Mouse (Mus musculus) gastrocnemius, postnatal 36 days (tissue): ENCODE data around the gene 1110032A03Rik. TPM values are rescaled to one million over a fixed set of nuclear protein-coding genes. Genes with fewer than 3 reads are reported as not detected.

ENCODE experiments used
- total RNA-seq, 2 experiments: library from RNA; stranded (reverse); gene quantifications; 2 replicates each; pipeline ENCODE4 v1.2.3; 2021

The 1110032A03Rik gene
- total RNA-seq, 2 experiments from 2014 or later = 9.8 to 11.2 TPM

Other genes with a start within 250 kb of the 1110032A03Rik start
- 10 to 100 TPM in 1 of 2 experiments, 1 to 10 TPM in 1; 9.5 to 10.0 TPM for gene Pts, start 246.8 kb downstream of the 1110032A03Rik start, total RNA-seq
- 1 to 10 TPM in 1 of 2 experiments, under 1 TPM in 1; 0.87 to 1.4 TPM for gene Il18, start 220.7 kb downstream of the 1110032A03Rik start, total RNA-seq
- under 1 TPM in 1 of 2 experiments, not detected in 1; 0.36 TPM for gene Bco2, start 220.3 kb downstream of the 1110032A03Rik start, total RNA-seq
- gene Tex12, start 214.2 kb downstream of the 1110032A03Rik start, total RNA-seq = not detected
- gene Sdhd, start 171.7 kb downstream of the 1110032A03Rik start, total RNA-seq = 100 to 1,000 TPM; 313 to 336 TPM
- 100 to 1,000 TPM; 184 to 202 TPM for gene Timm8b, start 171.6 kb downstream of the 1110032A03Rik start, total RNA-seq
- under 1 TPM in 1 of 2 experiments, not detected in 1; 0.96 TPM for gene Pih1d2, start 158.2 kb downstream of the 1110032A03Rik start, total RNA-seq
- 10 to 100 TPM in 1 of 2 experiments, 1 to 10 TPM in 1; 8.1 to 11.4 TPM for gene Nkapd1, start 158.1 kb downstream of the 1110032A03Rik start, total RNA-seq
- 100 to 1,000 TPM; 207 to 232 TPM for gene Dlat, start 115.7 kb downstream of the 1110032A03Rik start, total RNA-seq
- gene Dixdc1, start 36.0 kb downstream of the 1110032A03Rik start, total RNA-seq = 1 to 10 TPM; 1.4 to 3.5 TPM
- 1 to 10 TPM; 1.8 to 4.2 TPM for gene 2310030G06Rik, start 29.0 kb downstream of the 1110032A03Rik start, total RNA-seq
- gene Cryab, start 24.2 kb downstream of the 1110032A03Rik start, total RNA-seq = 1,000 to 10,000 TPM; 1,018 to 1,083 TPM
- gene Hspb2, start 23.2 kb downstream of the 1110032A03Rik start, total RNA-seq = 100 to 1,000 TPM; 118 to 134 TPM
- gene Fdxacb1, start 7.3 kb downstream of the 1110032A03Rik start, total RNA-seq = 1 to 10 TPM; 4.3 to 4.6 TPM
- 10 to 100 TPM in 1 of 2 experiments, 1 to 10 TPM in 1; 7.1 to 10.2 TPM for gene Alg9, start 501 bp downstream of the 1110032A03Rik start, total RNA-seq
- gene Ppp2r1b, start 69.8 kb upstream of the 1110032A03Rik start, total RNA-seq = 1 to 10 TPM; 4.9 to 5.9 TPM
- gene Sik2, start 233.6 kb upstream of the 1110032A03Rik start, total RNA-seq = 10 to 100 TPM; 21.8 to 21.9 TPM